Mouse (Mus musculus): ENCODE data around the gene Bicdl2.

Bicdl2 gene

GRCm38 (mm10) chr17:23660117-23660875 is at the start of gene Bicdl2:
TSS of gene Bicdl2 (plus strand) at chr17:23660506.
- no peak for DNase-seq (ENCODE audit: low spot score)

GRCm38 (mm10) chr17:23617087-23617486 is 43.2 kb upstream of the Bicdl2 start:
- no peak for DNase-seq (ENCODE audit: low spot score)

GRCm38 (mm10) chr17:23620351-23620750 is 40.0 kb upstream of the Bicdl2 start:
- no peak for DNase-seq (ENCODE audit: low spot score)

GRCm38 (mm10) chr17:23627813-23628212 is 32.5 kb upstream of the Bicdl2 start:
- no peak for DNase-seq (ENCODE audit: low spot score)

GRCm38 (mm10) chr17:23630195-23631020 is 29.9 kb upstream of the Bicdl2 start:
- DNase-seq (ENCODE audit: low spot score) = peak; percentile 58

- no peak for DNase-seq (ENCODE audit: low spot score)
Observed at GRCm38 (mm10) chr17:23631241-23631640, 29.1 kb upstream of the Bicdl2 start.

- DNase-seq (ENCODE audit: low spot score) = no peak
Observed at GRCm38 (mm10) chr17:23644613-23645495, 15.5 kb upstream of the Bicdl2 start, which contains the start of gene Mmp25. TSS of gene Mmp25 (minus strand) at chr17:23645277.

GRCm38 (mm10) chr17:23645894-23646293 is 14.4 kb upstream of the Bicdl2 start:
- DNase-seq (ENCODE audit: low spot score) = no peak

GRCm38 (mm10) chr17:23651363-23651762 is 8.9 kb upstream of the Bicdl2 start:
- no peak for DNase-seq (ENCODE audit: low spot score)

- DNase-seq (ENCODE audit: low spot score) = no peak
Observed at GRCm38 (mm10) chr17:23653324-23653723, 7.0 kb upstream of the Bicdl2 start.

- no peak for DNase-seq (ENCODE audit: low spot score)
Observed at GRCm38 (mm10) chr17:23654001-23654400, 6.3 kb upstream of the Bicdl2 start.

- no peak for DNase-seq (ENCODE audit: low spot score)
Observed at GRCm38 (mm10) chr17:23654410-23654809, 5.9 kb upstream of the Bicdl2 start.

GRCm38 (mm10) chr17:23658450-23658849 is 1.9 kb upstream of the Bicdl2 start:
- no peak for DNase-seq (ENCODE audit: low spot score)

GRCm38 (mm10) chr17:23660876-23661200 is 532 bp downstream of the Bicdl2 start:
- no peak for DNase-seq (ENCODE audit: low spot score)

- DNase-seq (ENCODE audit: low spot score) = peak; percentile 31
Observed at GRCm38 (mm10) chr17:23661526-23661925, 1.2 kb downstream of the Bicdl2 start.

GRCm38 (mm10) chr17:23664556-23665021 is 4.3 kb downstream of the Bicdl2 start:
- peak; percentile 38 for DNase-seq (ENCODE audit: low spot score)

GRCm38 (mm10) chr17:23665511-23665910 is 5.2 kb downstream of the Bicdl2 start:
- peak; percentile 5 for DNase-seq (ENCODE audit: low spot score)

- no peak for DNase-seq (ENCODE audit: low spot score)
Observed at GRCm38 (mm10) chr17:23670516-23671074, 10.3 kb downstream of the Bicdl2 start.

- DNase-seq (ENCODE audit: low spot score) = no peak
Observed at GRCm38 (mm10) chr17:23671519-23671918, 11.2 kb downstream of the Bicdl2 start.

- DNase-seq (ENCODE audit: low spot score) = no peak
Observed at GRCm38 (mm10) chr17:23672761-23673160, 12.5 kb downstream of the Bicdl2 start.

- peak; percentile 90 for DNase-seq (ENCODE audit: low spot score)
Observed at GRCm38 (mm10) chr17:23673424-23674073, 13.2 kb downstream of the Bicdl2 start, which contains the start of the genes Hcfc1r1 and Thoc6. TSS of gene Hcfc1r1 (plus strand) at chr17:23673596. TSS of gene Thoc6 (minus strand) at chr17:23673882.

All from testis, postnatal 14 days (tissue).